Mouse (Mus musculus) midbrain, embryonic 14.5 days (tissue): ENCODE data around the gene Tsg101. TPM values are rescaled to one million over a fixed set of nuclear protein-coding genes. Genes with fewer than 3 reads are reported as not detected.
A peak's percentile ranks its signal among the peaks of the same experiment; 100 is the strongest.

ENCODE experiments used
- ATAC-seq: fragments of 200-750 bp; cut with Nextera tagmentation; 2 replicates; pipeline ENCODE4 v1.8.0; 2017; ENCODE audit warnings: moderate number of reproducible peaks, moderate library complexity; ENCODE audit not compliant: low FRiP score, low TSS enrichment
- DNase-seq: peaks from one replicate; pipeline ENCODE4 v3.0.0-alpha.2; 2015
- H3K27ac ChIP-seq: fragments of 300-500 bp; sonication (generic); replicated peaks from 2 replicates; pipeline ENCODE4 v1.5.1; 2014; ENCODE audit warnings: mild to moderate bottlenecking, low read depth, low read length, moderate library complexity
- H3K27me3 ChIP-seq: fragments of 300-500 bp; sonication (generic); 2 replicates; pipeline ENCODE4 v1.6.1; 2014; ENCODE audit warnings: low read length, control low read depth, mixed read lengths; ENCODE audit not compliant: control insufficient read depth, insufficient read depth
- H3K36me3 ChIP-seq: fragments of 300-500 bp; sonication (generic); 2 replicates; pipeline ENCODE4 v1.6.1; 2014; ENCODE audit warnings: low read length, control low read depth; ENCODE audit not compliant: control insufficient read depth, insufficient read depth
- H3K4me1 ChIP-seq: fragments of 300-500 bp; sonication (generic); 2 replicates; pipeline ENCODE4 v1.6.1; 2014; ENCODE audit warnings: mild to moderate bottlenecking, antibody characterized with exemption, low read length, control low read depth; ENCODE audit not compliant: control insufficient read depth, insufficient read depth
- H3K4me2 ChIP-seq: fragments of 300-500 bp; sonication (generic); 2 replicates; pipeline ENCODE4 v1.6.1; 2014; ENCODE audit warnings: mild to moderate bottlenecking, low read length, moderate library complexity
- H3K4me3 ChIP-seq: fragments of 300-500 bp; sonication (generic); replicated peaks from 2 replicates; pipeline ENCODE4 v1.5.1; 2014; ENCODE audit warnings: low read depth, low read length
- H3K9ac ChIP-seq: fragments of 300-500 bp; sonication (generic); replicated peaks from 2 replicates; pipeline ENCODE4 v1.6.1; 2014; ENCODE audit warnings: mild to moderate bottlenecking, low read length, moderate library complexity
- H3K9me3 ChIP-seq: fragments of 300-500 bp; sonication (generic); 2 replicates; pipeline ENCODE4 v1.6.1; 2016; ENCODE audit warnings: low read length, control low read depth, mixed read lengths; ENCODE audit not compliant: control insufficient read depth
- WGBS: fragments of 180-500 bp; shearing (Covaris S2); extraction: QIAGEN DNeasy Blood & Tissue Kit; methylation state at CpG from one replicate; pipeline ENCODE4 v1.1.7; 2014; 5-methylcytosine and 5-hydroxymethylcytosine counted together
- polyA plus RNA-seq: library from polyadenylated mRNA; unstranded; fragments of >200 nt; fragmentation: Nextera tagmentation; extraction: Ambion mirVana; gene quantifications from 2 replicates; pipeline ENCODE4 v1.2.1, GENCODE M21; 2014

Gene Tsg101
- polyA plus RNA-seq, result 417 and 445 TPM in 2 replicates

DNA sequence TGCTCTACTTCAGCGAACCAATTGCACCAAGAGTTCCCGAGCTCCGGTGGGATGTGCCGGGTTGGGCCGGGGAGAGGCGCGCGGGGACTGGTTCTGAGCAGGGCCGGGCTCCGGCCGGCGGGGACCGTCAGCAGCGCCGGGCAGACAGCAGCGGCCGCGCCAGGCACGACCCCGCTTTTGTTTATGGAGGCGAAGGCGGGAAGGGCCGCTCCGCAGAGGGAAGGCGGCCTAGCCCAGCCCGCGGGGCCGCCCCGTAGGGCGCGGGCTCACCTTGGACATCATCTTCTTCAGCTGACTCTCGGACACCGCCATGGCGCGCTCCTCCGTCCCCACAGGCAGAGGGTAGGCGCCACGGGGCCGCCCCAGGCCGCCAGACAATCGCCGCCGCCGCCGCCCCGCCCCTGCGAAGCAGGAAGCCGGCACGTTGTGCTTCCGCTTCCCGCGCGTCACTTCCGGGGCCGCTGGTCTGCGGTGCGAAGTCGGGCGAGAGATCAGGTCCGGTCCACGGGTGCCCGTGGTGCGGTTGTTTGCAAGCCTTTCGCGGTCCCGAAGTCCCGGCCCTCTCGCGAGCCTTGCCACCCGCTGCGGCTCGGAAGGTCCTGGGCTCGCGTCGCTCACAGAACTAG lies at the start of gene Tsg101:
TSS of gene Tsg101 (minus strand) at position 419 of the 626 bp plus-strand sequence.
- under 1% methylated on average over 69 of the region's 75 CpGs for WGBS
- peak within 1 kb of the TSS; percentile 91 for H3K9ac ChIP-seq

DNA sequence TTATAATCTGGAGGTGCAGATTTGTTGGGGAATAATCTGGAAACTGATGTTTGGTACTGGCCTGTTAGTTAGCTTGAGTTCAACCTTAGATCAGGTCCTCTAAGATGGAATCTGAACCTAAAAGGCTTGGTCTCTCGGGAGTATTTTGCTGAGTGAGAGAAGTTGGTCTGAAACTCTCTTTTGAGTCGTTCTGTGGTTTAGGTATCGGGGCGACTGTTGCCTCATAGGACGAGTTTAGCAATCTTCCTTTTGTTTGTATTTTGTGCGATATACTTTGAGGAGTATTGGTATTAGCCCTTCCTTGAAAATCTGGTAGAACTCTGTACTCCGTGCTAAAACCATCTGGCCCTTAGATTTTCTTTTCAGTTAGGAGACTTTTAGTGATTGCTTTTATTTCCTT lies 44.3 kb upstream of the Tsg101 start:
- Histone ChIP-seq H3K27ac (no peak overlapping the region), H3K4me2 (no peak overlapping the region), H3K9me3 (no peaks in the 10 kb centered on the region), H3K36me3 (no peaks in the 10 kb centered on the region), H3K27me3 (no peaks in the 10 kb centered on the region), H3K4me1 (no peaks in the 10 kb centered on the region), H3K4me3 (no peak overlapping the region), H3K9ac (no peak overlapping the region)
- no peak for DNase-seq
- 88% methylated on average over 7 of the region's 7 CpGs for WGBS
- ATAC-seq, result no peak

More for the DNA sequence above, at the start of gene Tsg101:
- Histone ChIP-seq H3K36me3 (peaks cover 10% of the 10 kb centered on the region; the same call in 1 of the 2 replicates), H3K9me3 (no peaks in the 10 kb centered on the region), H3K4me2 (peak within 1 kb of the TSS; percentile 82), H3K4me3 (peak within 1 kb of the TSS; percentile 87), H3K4me1 (peaks cover 22% of the 10 kb centered on the region), H3K27me3 (no peaks in the 10 kb centered on the region), H3K27ac (peak within 1 kb of the TSS; percentile 98)
- peak; percentile 94 for ATAC-seq
- peak; percentile 96 for DNase-seq

DNA sequence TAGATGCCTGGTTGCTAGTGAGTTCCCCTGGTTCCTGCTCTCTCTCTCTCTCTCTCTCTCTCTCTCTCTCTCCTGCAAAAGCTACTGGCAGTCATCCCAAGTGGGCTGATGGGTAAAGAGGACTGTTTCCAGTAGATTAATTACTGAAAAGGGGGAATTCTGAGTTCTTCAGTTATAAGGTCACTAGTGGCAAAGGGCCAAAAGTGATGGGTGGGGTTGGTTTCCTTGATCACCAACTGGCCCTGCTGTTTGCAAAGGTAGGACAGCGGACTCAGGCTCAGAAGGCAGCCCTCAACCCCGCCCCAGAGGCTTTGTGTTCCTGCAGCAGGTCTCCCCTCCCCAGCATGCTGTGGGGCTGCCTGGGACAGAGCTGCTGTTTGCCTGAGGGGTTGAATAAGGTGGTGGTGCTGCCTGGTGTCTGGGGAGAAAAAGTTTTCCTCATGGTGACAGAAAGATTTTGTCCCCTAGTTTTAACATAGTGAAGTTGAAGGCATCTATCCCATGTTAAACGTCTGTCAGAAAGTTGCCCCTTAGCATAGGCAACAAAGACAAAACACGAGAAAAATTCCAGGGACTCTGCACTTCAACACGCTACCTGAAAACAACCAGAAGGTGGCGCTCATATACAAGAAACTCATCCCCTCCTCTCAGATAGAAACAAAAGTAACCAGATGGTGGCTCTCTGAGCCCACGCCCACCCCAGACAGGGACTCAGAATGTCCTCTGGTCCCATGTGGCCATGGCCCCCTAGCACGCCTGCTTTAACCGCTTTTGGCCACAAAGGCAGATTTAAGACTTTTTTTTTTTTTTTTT lies 43.2 kb upstream of the Tsg101 start:
- no peaks in the 10 kb centered on the region for H3K27me3 ChIP-seq
- 2% methylated on average over 9 of the region's 9 CpGs for WGBS
- H3K27ac ChIP-seq, result no peak overlapping the region
- H3K4me2 ChIP-seq, result peak overlapping the region; percentile 24; the same call in 1 of the 2 replicates
- DNase-seq (peak; percentile 92), ATAC-seq (peak; percentile 75)
- H3K9ac ChIP-seq, result no peak overlapping the region
- no peaks in the 10 kb centered on the region for H3K36me3 ChIP-seq
- no peaks in the 10 kb centered on the region for H3K9me3 ChIP-seq
- H3K4me1 ChIP-seq, result 0 out of 2 replicates have a peak, but pooled peaks cover 3% of the 10 kb centered on the region
- H3K4me3 ChIP-seq, result no peak overlapping the region

DNA sequence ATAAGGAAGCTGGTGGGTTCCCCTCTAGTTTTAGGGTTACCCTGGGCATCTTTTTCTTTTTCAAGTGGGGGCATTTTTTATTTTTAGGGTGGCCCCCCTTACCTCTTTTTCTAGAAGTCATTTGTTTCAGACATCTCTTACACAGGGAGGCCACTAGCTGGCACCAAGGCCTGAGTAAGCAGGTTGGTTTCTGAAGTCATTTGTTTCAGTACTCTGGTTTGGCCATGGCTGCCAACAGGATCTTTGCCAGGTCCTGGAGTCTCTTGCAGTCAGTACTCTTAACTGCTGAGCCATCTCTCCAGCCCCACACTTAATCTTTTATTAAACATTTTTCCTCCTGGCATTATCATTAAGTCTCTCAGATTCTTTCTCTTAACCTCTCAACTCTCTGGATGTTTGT lies 42.4 kb upstream of the Tsg101 start:
- H3K4me2 ChIP-seq, result no peak overlapping the region
- no peaks in the 10 kb centered on the region for H3K9me3 ChIP-seq
- H3K36me3 ChIP-seq, result no peaks in the 10 kb centered on the region
- H3K27me3 ChIP-seq, result no peaks in the 10 kb centered on the region
- H3K27ac ChIP-seq, result no peak overlapping the region
- H3K4me1 ChIP-seq, result peaks cover 8% of the 10 kb centered on the region; the same call in 1 of the 2 replicates
- no peak for ATAC-seq
- peak; percentile 15 for DNase-seq
- H3K9ac ChIP-seq, result no peak overlapping the region
- no peak overlapping the region for H3K4me3 ChIP-seq

DNA sequence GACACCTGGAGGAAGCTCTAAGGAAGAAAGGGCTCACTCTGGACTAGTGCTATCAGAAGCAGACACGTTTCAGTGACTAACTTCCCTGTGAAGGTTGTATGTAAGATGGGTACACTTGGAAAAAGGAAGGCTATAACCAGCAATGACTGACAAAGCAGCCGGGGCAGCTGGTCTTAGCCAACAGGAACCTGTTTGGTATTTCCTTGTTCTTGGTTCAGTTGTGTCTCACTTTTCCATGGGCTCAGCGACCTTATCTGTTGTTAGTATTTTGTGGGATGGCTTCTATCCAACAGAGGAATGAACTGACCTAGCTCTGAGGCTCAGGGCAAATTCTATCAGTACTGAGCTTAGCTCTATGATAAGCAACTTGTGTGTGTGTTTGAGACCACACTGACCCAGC lies 41.2 kb upstream of the Tsg101 start:
- no peaks in the 10 kb centered on the region for H3K36me3 ChIP-seq
- DNase-seq, result no peak
- peaks cover 8% of the 10 kb centered on the region; the same call in 1 of the 2 replicates for H3K4me1 ChIP-seq
- WGBS, result 71% methylated on average over 3 of the region's 3 CpGs
- H3K4me3 ChIP-seq, result no peak overlapping the region
- H3K4me2 ChIP-seq, result no peak overlapping the region
- no peak overlapping the region for H3K27ac ChIP-seq
- no peaks in the 10 kb centered on the region for H3K9me3 ChIP-seq
- no peak for ATAC-seq
- no peak overlapping the region for H3K9ac ChIP-seq
- H3K27me3 ChIP-seq, result no peaks in the 10 kb centered on the region

DNA sequence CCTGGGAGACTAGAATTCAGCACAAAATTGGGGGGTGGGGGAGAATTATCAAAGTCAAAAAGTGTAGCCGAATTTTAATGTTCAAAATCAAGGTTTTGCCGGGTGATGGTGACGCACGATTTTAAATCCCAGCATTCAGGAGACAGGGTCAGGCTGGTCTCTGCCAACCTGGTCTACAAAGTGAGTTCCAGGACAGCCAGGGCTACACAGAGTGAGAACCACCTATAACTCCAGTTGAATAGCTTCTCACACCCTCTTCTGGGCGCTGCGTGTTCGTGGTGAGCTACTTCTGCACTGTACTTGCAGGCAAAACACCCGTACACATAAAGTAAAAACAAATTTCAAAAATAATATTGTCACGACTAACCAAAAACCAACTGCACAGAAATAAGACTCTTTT lies 39.1 kb upstream of the Tsg101 start:
- no peaks in the 10 kb centered on the region for H3K9me3 ChIP-seq
- no peak overlapping the region for H3K27ac ChIP-seq
- H3K4me3 ChIP-seq, result peak overlapping the region; percentile 64
- peaks cover 8% of the 10 kb centered on the region; the same call in 1 of the 2 replicates for H3K4me1 ChIP-seq
- WGBS, result 18% methylated on average over 9 of the region's 9 CpGs
- DNase-seq, result peak; percentile 15
- H3K36me3 ChIP-seq, result peaks cover 14% of the 10 kb centered on the region
- H3K27me3 ChIP-seq, result no peaks in the 10 kb centered on the region
- H3K4me2 ChIP-seq, result peak overlapping the region; percentile 85
- H3K9ac ChIP-seq, result peak overlapping the region; percentile 79
- ATAC-seq, result no peak

DNA sequence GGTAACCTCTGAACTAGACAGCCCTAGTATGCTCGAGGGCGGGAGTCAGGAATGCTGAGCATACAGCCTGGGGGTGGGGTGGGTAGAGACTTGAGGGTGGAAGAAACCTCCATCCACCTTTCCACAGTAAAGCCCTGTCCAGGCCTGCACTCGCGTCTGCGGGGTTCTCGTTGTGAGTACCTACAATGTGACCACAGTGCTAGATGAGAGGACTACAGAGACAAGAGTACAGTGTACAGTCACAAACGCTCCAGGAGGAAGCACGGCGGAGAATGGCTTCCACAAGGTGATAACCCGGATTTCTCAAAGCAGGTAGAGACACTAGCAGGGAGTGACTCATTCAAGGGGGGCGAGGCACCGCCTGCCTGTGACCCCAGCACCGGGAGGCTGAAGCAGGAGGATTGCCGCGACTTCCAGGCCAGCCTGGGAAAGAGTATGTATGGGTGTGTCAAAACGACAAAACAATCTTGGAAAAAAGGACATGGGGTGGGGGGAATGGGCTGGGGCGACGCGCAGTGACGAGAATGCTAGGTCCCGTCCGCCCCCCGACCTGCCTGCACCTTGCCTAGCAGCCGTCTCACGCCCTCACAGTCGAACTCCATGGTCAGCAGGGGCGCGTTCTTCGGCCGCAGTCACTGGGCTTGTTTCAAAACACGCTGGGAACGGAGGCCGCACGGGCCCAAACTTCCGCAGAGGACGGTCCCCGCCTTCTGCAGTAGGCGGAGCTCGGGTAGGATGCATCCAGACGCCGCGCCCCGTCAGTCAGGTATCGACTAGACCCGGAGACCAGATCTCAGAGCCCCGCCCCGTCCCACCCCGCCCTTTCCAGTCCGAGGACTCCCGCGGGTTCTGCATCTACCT lies 38.3 kb upstream of the Tsg101 start, which contains the start of gene Uevld:
TSS of gene Uevld (minus strand) at position 697 of the 861 bp plus-strand sequence.
- no peak within 1 kb of the TSS for H3K27ac ChIP-seq
- no peaks in the 10 kb centered on the region for H3K9me3 ChIP-seq
- H3K4me2 ChIP-seq, result peak within 1 kb of the TSS; percentile 85
- peaks cover 22% of the 10 kb centered on the region for H3K36me3 ChIP-seq
- no peaks in the 10 kb centered on the region for H3K27me3 ChIP-seq
- peak within 1 kb of the TSS; percentile 79 for H3K9ac ChIP-seq
- H3K4me3 ChIP-seq, result peak within 1 kb of the TSS; percentile 64
- WGBS, result 1% methylated on average over 51 of the region's 51 CpGs
- DNase-seq (peak; percentile 95), ATAC-seq (peak; percentile 88)
- H3K4me1 ChIP-seq, result peaks cover 8% of the 10 kb centered on the region; the same call in 1 of the 2 replicates

DNA sequence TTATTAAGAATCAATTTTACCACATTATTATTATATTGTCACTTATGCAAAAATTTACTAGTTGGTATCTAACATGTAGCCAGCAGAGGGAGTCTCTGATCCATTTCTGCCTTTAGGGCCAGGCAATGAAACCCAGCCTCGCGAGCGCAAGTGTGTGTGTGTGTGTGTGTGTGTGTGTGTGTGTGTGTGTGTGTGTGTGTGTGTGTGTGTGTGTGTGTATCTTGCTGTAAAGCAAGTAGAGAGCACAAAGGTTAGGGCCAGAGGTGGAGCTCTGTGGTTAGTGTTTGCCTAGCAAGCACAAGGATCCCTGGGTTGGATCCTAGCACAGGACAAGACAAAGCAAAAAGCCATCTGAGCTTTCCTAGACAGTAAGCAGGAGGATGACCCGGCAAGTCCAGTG lies 16.1 kb upstream of the Tsg101 start:
- H3K9me3 ChIP-seq, result no peaks in the 10 kb centered on the region
- H3K9ac ChIP-seq, result no peak overlapping the region
- peaks cover 51% of the 10 kb centered on the region for H3K36me3 ChIP-seq
- no peaks in the 10 kb centered on the region for H3K4me1 ChIP-seq
- H3K27me3 ChIP-seq, result no peaks in the 10 kb centered on the region
- no peak overlapping the region for H3K4me3 ChIP-seq
- DNase-seq (peak; percentile 75), ATAC-seq (no peak)
- H3K4me2 ChIP-seq, result no peak overlapping the region
- no peak overlapping the region for H3K27ac ChIP-seq
- 57% methylated on average over 4 of the region's 4 CpGs for WGBS
